Mouse (Mus musculus): ENCODE measurements at regions not wholly inside any gene's neighbourhood (a gene's known extent, or its start where the extent isn't known, plus 50 kb on each side); places are given as distances from the start of the nearest gene placed in this dataset.
A peak's percentile ranks its signal among the peaks of the same experiment; 100 is the strongest.

DNA sequence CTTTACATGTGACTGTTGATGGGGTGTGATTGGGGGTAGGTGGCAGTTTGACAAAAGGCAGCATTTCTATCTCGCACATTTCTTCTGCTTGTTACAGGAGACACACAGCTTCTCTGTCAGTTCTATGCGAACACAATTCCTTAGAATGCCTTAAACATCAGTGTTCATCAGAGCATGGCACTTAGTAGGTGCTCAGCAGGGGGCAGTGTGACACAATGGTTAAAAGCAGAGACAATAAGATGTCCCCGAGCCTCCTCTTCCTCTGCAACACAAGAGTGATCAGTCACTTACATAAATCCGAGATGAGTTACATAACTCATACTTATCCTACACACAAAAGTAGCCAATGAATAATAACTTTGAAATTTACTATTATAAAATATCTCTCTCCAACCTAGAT lies 688.1 kb downstream of the Gm826 start:
- peak; percentile 32 for DNase-seq (ENCODE audit: low spot score)

DNA sequence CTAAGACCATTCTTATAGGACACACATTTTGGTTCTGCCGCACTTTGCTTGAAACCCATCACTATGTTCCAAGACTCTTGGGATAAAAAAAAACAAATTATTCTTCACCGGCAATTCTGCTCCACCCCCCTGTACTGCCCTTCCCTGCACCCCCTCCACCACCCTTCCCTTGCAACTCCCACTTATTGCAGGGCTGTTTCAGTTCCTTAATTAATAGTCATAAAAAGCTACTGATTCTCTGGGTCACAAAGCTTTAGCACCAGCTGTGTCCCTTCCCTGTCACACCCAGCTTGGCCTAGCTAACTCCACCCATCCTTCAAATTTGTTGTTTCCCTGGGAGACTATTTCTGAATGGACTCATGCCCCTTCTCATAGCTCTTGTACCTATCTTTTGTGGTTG lies 687.4 kb downstream of the Gm826 start:
- no peak for DNase-seq (ENCODE audit: low spot score)

DNA sequence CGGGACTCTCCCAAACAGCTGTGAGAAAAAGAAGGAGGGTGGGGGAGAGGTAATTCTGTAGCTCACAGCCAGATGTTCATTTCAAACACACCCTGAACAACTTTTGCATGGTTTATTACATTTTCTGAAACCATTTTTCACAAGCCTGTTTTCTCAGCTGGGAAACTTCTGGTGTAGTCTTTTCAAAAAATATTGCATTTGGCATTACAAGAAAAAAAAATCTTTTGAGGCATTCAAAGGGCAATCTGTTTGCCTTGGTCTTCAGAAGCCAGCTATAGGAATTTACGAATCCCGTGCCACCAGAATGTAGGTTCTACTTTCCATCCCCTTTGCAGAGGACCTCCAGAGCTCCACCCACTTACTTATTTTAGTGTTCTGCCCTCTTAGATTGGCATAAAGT lies 681.7 kb downstream of the Gm826 start:
- DNase-seq (ENCODE audit: low spot score) = no peak

DNA sequence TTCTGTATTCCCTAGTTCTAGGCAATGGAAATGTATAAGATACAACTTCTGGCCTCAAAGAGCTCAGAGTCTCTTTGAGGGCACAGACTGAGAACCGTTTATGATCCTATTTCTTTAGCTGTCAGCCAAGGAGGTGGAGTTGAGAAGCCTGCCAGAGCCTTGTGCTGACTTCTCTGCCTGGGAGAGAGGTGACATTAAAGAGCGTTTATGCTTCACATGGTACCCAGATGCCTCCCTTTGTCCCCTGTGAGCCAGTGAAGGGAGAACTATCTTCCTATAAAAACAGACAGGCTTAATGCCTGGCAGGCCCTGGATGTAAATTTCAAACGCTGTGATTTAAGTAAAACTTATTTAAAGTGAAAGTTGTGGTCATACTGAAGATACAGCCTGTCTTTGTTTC lies 657.1 kb downstream of the Gm826 start:
- DNase-seq (ENCODE audit: low spot score) = no peak

DNA sequence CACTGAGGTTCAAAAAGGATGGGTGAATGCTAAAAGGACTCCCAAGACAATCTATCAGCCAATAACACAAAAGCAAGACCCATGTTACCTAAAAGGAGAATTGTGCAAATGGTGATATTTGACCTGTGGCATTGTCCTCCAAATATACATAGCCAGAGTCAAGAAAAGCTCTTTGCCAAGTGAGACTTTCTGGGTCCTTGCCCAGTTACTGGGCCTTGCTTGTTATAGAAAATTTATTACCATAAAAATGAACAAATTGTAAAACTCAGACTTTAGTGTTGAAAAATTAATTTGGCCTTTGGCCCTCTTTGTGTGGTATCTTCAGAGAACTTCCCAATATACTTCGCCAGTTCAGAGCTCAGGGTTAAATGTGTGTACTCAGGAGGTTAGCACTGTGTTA lies 653.3 kb downstream of the Gm826 start:
- no peak for DNase-seq (ENCODE audit: low spot score)

DNA sequence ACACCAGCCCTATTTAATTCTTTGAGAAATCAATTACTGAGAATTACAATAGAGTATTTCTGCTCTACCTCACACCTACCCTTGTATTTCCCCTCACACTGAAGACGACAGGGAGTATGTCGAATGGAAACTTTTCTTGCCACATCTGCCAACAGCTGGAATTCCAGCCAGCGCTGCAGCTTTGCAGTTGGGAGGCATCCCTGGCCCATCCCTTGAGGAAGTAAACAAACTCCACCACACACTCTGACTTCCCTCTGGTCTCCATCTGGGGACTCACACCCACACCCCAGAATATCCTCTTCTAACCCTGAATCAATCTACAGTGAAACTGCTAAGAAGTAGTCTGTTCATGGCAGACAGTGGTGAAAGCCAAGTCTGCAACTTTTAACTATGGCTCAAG lies 630.9 kb downstream of the Gm826 start:
- DNase-seq (ENCODE audit: low spot score) = no peak

DNA sequence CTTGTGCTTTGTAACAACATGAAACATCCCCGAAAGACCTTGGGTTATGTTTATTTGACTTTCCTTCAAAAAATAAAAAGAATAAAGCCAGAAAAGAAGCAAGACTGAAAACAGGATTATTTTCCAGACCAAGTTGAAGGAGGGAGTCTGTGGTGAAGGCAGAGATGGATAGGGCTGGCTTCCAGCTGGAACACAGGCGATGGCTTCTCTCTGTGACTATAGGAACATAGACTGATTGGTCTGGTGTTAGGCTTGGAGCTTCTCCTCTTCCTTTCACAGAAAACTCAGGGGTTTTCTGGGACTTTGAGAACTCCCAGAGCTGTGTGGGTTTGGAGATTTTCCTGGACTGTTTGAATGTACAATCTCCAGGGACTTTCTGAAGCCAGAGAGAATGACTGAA lies 625.8 kb downstream of the Gm826 start:
- DNase-seq (ENCODE audit: low spot score) = no peak

DNA sequence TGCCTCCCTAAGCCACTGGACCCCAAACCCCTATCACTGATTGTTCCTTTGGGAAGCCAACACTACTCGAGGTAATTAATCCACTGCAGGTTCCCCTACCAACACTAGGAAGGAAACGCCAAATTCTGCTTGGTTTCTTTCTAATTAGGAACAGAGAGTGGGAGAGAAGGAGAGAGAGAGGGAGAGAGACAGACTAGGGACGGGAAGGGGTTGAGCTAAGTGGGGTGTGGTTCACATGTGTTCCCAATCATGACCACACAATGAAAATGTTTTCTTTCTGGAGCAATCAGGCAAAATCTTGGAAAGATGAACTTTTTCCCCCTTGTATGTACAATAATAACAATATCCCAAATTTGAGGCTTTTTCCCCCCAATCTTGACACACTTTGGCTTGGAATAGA lies 619.3 kb downstream of the Gm826 start:
- no peak for DNase-seq (ENCODE audit: low spot score)

DNA sequence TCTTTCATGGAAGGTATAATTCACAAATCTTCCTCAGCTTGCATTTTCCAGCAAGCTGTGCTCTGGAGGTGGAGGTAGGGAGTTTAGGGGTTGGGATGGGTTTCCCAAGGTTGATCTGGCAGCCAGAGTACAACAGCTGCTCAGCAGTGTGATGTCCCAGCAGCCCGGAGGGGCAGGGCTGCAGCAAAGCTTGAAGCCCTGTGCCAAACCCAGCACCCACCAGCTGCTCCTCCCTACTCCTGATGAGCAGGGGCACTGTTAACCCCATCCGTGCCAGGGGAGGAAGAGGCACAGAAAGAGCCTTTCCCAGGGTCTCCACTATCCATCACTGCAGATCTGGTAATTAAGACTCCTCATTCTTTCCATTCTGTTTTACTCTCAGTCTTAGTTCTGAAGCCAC lies 615.2 kb downstream of the Gm826 start:
- no peak for DNase-seq (ENCODE audit: low spot score)

DNA sequence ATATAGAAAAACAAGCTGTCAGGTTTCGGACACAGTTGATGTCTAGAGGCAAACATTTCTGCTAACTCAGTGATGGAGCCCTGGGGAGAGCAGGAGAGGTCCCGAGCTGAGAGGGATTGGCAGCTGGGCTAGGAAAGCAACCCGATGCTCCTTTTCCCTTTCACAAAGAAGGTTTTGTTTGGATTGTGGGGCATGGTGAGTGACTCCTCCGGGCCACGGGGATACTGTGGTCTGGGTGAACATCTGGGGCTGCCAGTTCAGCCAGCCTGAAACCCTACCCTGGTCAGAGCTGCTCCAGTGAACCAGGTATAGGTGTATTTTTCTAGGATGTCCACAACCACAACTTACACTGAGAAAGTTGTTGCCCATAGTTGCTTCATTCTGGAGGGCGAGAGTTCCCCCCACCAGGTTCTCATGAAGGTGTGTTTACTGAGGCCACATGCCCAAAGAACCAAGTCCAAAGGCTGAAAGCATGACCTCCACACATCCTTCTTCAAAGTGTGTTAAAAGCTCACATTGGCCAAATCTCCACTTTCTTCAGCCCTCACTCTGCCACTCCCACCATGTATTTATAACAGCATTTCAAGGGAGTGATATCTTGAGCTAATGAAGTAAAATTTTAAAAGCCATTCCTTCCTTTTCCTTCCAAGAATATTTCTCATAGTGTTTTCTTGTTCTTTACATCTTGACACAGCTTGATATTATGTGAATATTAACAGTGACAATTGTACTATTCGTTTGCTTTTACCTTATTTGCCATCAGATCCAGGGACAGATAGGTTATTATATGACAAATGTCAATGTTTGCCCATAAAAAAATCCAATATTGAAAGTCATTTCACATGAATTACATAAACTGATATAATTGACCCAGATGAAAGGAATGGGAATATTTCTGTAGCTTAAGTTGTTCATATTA lies 608.5 kb downstream of the Gm826 start:
- DNase-seq (ENCODE audit: low spot score) = no peak

DNA sequence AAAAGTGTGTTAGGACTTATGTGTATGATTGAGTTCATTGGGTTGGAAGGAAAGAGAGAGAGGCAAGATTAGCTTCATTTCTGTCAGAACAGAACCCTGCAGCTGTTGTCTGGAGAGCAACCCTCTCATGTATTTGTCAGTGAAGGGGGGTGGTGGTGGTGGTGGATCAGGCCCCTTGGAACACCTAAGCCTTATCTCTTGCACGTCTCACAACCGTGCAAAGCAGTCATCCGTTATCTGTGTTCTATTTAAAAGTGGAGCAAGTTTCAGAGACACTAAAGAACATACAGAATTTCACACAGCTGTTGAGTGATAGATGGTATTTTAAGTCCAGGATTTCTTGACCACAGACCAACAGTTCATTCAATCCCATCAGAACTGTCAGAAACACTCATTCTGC lies 604.7 kb downstream of the Gm826 start:
- DNase-seq (ENCODE audit: low spot score) = no peak

DNA sequence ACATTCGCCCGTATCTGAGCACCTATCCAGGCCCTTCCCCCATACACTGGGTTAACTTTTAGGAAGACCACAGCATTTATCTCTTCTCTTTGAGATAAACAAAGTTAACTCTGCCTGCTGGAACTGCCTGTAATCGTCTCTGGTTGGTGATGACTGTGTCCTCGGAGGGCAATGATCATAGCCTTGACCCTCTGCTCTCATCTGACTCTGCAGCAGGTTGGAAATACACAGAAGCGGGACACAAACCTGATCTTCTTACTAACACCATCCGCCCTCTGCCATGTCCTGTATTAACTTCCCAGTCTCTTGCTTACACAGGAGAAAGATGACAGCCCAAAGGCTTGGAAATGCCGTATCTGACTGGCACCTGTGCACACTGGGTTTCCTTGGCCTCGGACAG lies 603.7 kb downstream of the Gm826 start:
- no peak for DNase-seq (ENCODE audit: low spot score)

DNA sequence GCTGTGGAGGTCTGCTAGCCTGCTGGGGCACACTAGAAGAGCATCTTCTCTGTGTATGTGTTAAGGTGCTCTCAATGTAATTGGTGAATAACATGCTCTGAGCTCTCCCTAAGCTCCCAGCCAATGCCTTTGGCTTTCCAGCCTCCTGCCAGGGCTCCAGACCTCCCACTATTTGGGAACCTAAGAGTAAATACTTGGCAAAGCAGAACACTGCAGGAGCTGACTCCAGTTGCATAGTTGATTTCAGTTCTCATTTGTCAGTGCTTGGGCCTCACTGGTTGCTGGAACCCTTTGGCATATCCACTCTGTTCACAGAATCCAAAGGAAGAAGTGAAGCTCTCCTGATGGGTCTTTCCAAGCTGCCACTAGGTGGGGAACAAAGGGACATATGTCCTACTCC lies 602.7 kb downstream of the Gm826 start:
- DNase-seq (ENCODE audit: low spot score) = no peak

DNA sequence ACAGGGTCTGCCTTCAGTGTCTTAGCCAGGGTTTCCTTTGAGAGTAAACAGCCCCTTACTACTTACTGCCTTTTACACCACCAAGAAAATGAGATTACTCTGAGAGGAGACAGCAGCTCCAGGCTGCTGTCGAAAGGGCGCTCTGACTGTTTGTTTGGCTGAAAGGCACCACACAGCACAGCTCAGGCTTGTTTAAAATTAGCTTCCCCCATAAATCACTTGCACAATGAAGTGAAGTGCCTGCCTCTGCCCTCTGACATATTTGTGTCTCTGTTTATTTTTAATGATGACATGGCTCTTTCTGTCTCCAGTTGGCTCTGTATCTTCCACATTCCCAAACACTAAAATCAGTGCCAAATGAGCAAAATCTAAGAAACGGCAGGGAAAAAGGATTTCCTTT lies 601.5 kb downstream of the Gm826 start:
- DNase-seq (ENCODE audit: low spot score) = no peak

DNA sequence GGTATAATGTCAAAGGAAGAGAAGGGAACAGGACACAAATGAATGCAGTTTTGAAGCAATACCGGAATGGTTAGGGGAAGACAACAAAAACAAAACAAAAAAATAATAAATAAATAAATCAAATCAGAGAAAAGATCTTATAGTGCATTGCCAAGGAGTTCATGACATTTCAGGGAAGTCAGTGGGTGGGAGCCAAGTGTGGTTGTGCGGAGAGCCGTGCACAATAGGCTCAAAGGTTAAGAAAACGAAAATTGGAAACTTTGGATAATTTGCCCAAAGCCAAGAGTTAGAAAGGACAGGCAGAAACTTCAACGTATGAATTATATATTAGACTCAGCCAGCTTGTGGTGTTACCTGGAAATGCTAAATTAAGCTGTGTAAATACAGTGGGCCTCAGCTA lies 599.4 kb downstream of the Gm826 start:
- DNase-seq (ENCODE audit: low spot score) = no peak

DNA sequence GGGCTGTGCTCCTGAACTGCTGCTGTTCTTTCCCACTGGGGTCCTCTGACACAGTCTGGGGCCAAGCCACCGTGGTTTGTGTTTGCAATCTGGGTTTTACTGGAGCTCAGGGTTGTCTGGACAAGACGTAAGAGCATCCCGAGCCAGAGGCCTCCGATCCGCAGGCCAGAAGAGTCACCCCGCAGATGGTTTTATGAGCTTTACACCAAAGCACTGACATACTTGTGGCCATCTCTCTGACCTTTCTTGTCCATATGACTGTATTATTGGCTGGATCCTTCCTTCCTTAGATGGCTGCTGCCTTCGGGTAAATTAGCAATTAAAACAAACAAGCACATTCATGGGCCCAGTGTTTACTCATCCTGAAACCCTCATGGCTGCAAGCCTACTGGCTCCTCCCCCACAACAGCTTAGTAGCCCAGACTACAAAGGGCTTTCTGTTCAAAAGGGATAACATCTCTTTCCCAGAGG lies 578.4 kb downstream of the Gm826 start:
- DNase-seq (ENCODE audit: low spot score) = peak; percentile 10

DNA sequence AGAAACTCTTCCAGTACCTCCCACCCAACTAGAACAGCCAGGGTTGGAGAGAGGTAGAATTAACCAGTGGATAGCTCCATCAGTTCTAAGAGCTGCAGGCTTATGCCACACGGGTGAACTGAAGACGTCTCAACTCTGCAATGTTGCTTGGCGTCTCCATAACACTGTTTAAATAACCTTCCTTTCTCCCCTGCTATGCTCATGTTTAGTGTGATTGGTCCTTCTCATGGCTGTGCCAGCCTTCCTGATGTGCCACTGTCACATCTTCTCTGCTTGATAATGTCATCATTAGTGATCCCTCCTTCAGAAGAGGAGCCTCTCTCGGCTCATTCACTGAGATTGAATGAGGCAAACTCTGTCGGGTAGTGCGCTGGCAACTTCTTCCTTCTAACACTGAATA lies 573.2 kb downstream of the Gm826 start:
- DNase-seq (ENCODE audit: low spot score) = no peak

DNA sequence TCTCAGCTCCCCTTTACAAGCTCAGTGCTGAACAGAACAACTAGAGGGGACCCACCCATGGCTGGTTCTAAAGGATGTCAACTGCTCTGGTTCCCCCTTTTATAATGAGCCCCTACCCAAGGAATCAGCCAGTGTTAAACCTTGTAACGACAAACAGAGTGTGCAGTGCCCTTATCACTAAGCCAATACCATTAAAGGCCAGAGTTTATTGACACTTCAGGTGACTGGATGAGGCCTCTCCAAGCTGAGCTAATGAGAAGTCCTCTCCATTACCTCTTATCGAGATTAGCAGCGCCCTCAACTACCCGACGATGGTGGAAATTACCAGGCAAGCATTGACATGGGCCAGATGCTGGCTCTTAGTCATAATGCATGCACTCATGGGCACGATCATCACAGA lies 570.8 kb downstream of the Gm826 start:
- DNase-seq (ENCODE audit: low spot score) = no peak
